Mouse (Mus musculus) liver, embryonic 16.5 days (tissue): Measurements from ENCODE around the gene Rab12. TPM values are rescaled to one million over a fixed set of nuclear protein-coding genes. Genes with fewer than 3 reads are reported as not detected.
A peak's percentile ranks its signal among the peaks of the same experiment; 100 is the strongest.

Experiments
- ATAC-seq: fragments of 200-750 bp; cut with Nextera tagmentation; 2 replicates; pipeline ENCODE4 v1.8.0; 2017; ENCODE audit warnings: low read depth, mild to moderate bottlenecking, moderate number of reproducible peaks, moderate library complexity
- H3K27ac ChIP-seq: fragments of 300-500 bp; sonication (generic); 2 replicates; pipeline ENCODE4 v1.5.1; 2014; ENCODE audit warnings: mild to moderate bottlenecking, low read length
- H3K27me3 ChIP-seq: fragments of 300-500 bp; sonication (generic); 2 replicates; pipeline ENCODE4 v1.6.1; 2014; ENCODE audit warnings: low read depth, low read length, mixed read lengths; ENCODE audit not compliant: control insufficient read depth, insufficient read depth
- H3K36me3 ChIP-seq: fragments of 300-500 bp; sonication (generic); 2 replicates; pipeline ENCODE4 v1.6.1; 2014; ENCODE audit warnings: mild to moderate bottlenecking; ENCODE audit not compliant: control insufficient read depth, insufficient read depth
- H3K4me1 ChIP-seq: fragments of 300-500 bp; sonication (generic); 2 replicates; pipeline ENCODE4 v1.6.1; 2014; ENCODE audit warnings: low read depth, low read length, mixed read lengths; ENCODE audit not compliant: control insufficient read depth
- H3K4me2 ChIP-seq: fragments of 300-500 bp; sonication (generic); 2 replicates; pipeline ENCODE4 v1.6.1; 2014; ENCODE audit warnings: low read depth, low read length, mixed read lengths
- H3K4me3 ChIP-seq: fragments of 300-500 bp; sonication (generic); 2 replicates; pipeline ENCODE4 v1.5.1; 2014; ENCODE audit warnings: low read depth, mild to moderate bottlenecking, low read length
- H3K9ac ChIP-seq: fragments of 300-500 bp; sonication (generic); 2 replicates; pipeline ENCODE4 v1.6.1; 2014; ENCODE audit warnings: low read depth, low read length
- H3K9me3 ChIP-seq: fragments of 300-500 bp; sonication (generic); replicated peaks from 2 replicates; pipeline ENCODE4 v1.6.1; 2016; ENCODE audit warnings: low read length; ENCODE audit not compliant: control insufficient read depth
- WGBS: fragments of 180-500 bp; shearing (Covaris S2); extraction: QIAGEN DNeasy Blood & Tissue Kit; methylation state at CpG from one replicate; pipeline ENCODE4 v1.1.7; 2014; ENCODE audit not compliant: insufficient replicate concordance; 5-methylcytosine and 5-hydroxymethylcytosine counted together
- polyA plus RNA-seq: library from polyadenylated mRNA; unstranded; fragments of >200 nt; fragmentation: Nextera tagmentation; extraction: Ambion mirVana; gene quantifications from 2 replicates; pipeline ENCODE4 v1.2.1, GENCODE M21; 2015

Gene Rab12
- polyA plus RNA-seq, 1 experiment from 2014 or later, result 2.5 TPM

GRCm38 (mm10) chr17:66484965-66485364 is 34.6 kb downstream of the Rab12 start:
- Histone ChIP-seq H3K9ac (no peak overlapping the region), H3K9me3 (no peaks in the 10 kb centered on the region), H3K27ac (no peak overlapping the region), H3K36me3 (no peaks in the 10 kb centered on the region), H3K4me3 (no peak overlapping the region), H3K27me3 (peaks cover 4% of the 10 kb centered on the region), H3K4me2 (no peak overlapping the region), H3K4me1 (peaks cover 4% of the 10 kb centered on the region; the same call in 1 of the 2 replicates)
- no peak for ATAC-seq
- 42% methylated on average over 2 of the region's 2 CpGs for WGBS

GRCm38 (mm10) chr17:66483651-66484454 is 35.7 kb downstream of the Rab12 start:
- peaks cover 11% of the 10 kb centered on the region for H3K27me3 ChIP-seq
- H3K9ac ChIP-seq, result no peak overlapping the region
- 68% methylated on average over 9 of the region's 9 CpGs for WGBS
- no peaks in the 10 kb centered on the region for H3K9me3 ChIP-seq
- H3K36me3 ChIP-seq, result no peaks in the 10 kb centered on the region
- no peak overlapping the region for H3K4me3 ChIP-seq
- H3K4me2 ChIP-seq, result no peak overlapping the region
- ATAC-seq, result no peak
- H3K27ac ChIP-seq, result no peak overlapping the region
- peaks cover 6% of the 10 kb centered on the region; the same call in 1 of the 2 replicates for H3K4me1 ChIP-seq

- H3K27ac ChIP-seq, result no peak overlapping the region
- H3K4me2 ChIP-seq, result no peak overlapping the region
- 70% methylated on average over 5 of the region's 5 CpGs for WGBS
- no peak overlapping the region for H3K4me3 ChIP-seq
- H3K36me3 ChIP-seq, result no peaks in the 10 kb centered on the region
- no peak for ATAC-seq
- no peak overlapping the region for H3K9ac ChIP-seq
- H3K27me3 ChIP-seq, result peaks cover 11% of the 10 kb centered on the region
- H3K4me1 ChIP-seq, result peaks cover 6% of the 10 kb centered on the region; the same call in 1 of the 2 replicates
- H3K9me3 ChIP-seq, result no peaks in the 10 kb centered on the region
Measured at GRCm38 (mm10) chr17:66481295-66481694, 38.2 kb downstream of the Rab12 start.

- no peak for ATAC-seq
- 42% methylated on average over 17 of the region's 17 CpGs for WGBS
- Histone ChIP-seq H3K4me2 (peak overlapping the region; percentile 65), H3K4me3 (no peak overlapping the region; the same call in 1 of the 2 replicates), H3K9me3 (no peaks in the 10 kb centered on the region), H3K36me3 (no peaks in the 10 kb centered on the region), H3K9ac (no peak overlapping the region), H3K4me1 (peaks cover 6% of the 10 kb centered on the region; the same call in 1 of the 2 replicates), H3K27ac (no peak overlapping the region), H3K27me3 (peaks cover 11% of the 10 kb centered on the region)
Measured at GRCm38 (mm10) chr17:66480491-66481278, 38.8 kb downstream of the Rab12 start.

- H3K4me1 ChIP-seq, result peaks cover 6% of the 10 kb centered on the region; the same call in 1 of the 2 replicates
- H3K36me3 ChIP-seq, result no peaks in the 10 kb centered on the region
- no peak overlapping the region for H3K27ac ChIP-seq
- H3K9me3 ChIP-seq, result no peaks in the 10 kb centered on the region
- peaks cover 11% of the 10 kb centered on the region for H3K27me3 ChIP-seq
- WGBS, result 3% methylated on average over 21 of the region's 21 CpGs
- peak overlapping the region; percentile 35 for H3K4me3 ChIP-seq
- peak; percentile 69 for ATAC-seq
- peak overlapping the region; percentile 65 for H3K4me2 ChIP-seq
- H3K9ac ChIP-seq, result no peak overlapping the region
Measured at GRCm38 (mm10) chr17:66479813-66480490, 39.6 kb downstream of the Rab12 start.

GRCm38 (mm10) chr17:66479311-66479710 is 40.2 kb downstream of the Rab12 start:
- Histone ChIP-seq H3K9ac (no peak overlapping the region), H3K4me3 (peak overlapping the region; percentile 35), H3K27ac (no peak overlapping the region), H3K9me3 (no peaks in the 10 kb centered on the region), H3K4me1 (peaks cover 6% of the 10 kb centered on the region; the same call in 1 of the 2 replicates), H3K36me3 (no peaks in the 10 kb centered on the region), H3K27me3 (peaks cover 11% of the 10 kb centered on the region), H3K4me2 (peak overlapping the region; percentile 65)
- 13% methylated on average over 13 of the region's 13 CpGs for WGBS
- ATAC-seq, result peak; percentile 60; the same call in 1 of the 2 replicates

DNA sequence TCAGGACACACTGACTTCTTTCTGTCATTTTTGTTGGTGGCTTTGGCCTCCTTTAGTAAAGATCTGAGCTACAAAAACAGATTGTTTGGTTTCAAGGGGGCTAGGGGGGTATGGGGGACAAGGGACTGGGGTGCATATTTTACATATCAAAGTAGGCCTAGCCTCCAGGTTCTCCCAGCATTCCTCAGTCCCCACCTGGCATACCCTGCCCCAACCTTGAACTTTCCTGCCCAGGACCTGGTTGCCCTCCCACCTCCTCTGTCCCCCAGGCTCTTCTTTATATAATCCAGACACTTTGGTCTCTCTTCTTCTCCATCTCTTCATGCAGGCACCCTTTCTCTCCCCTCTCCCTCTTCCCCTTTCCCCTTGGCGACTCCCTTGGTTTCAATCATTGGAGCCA is 46.3 kb downstream of the Rab12 start:
- Histone ChIP-seq H3K27ac (no peak overlapping the region), H3K4me3 (no peak overlapping the region), H3K4me2 (no peak overlapping the region), H3K9ac (no peak overlapping the region), H3K27me3 (no peaks in the 10 kb centered on the region), H3K4me1 (no peaks in the 10 kb centered on the region), H3K36me3 (no peaks in the 10 kb centered on the region), H3K9me3 (no peaks in the 10 kb centered on the region)
- 68% methylated on average over 1 of the region's 1 CpGs for WGBS
- no peak for ATAC-seq

DNA sequence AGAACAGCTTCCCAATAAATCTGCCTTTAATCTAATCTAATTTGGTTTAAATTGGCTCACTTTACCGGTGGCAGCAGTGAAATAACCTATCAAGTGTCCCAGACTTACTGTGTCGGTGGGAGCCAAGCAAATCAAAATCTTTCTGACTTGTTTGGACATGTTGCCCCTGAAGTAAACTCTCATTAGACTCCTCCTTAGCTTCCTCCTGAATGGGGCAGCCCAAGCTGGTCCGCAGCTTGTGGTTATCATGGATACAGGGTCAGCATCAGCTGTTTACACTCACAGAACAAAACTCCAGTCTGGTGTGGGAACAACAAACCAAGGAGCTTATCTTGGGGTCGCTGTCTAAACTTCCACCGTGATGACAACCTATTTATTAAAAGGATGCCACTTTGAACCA is 47.8 kb downstream of the Rab12 start:
- no peak overlapping the region for H3K27ac ChIP-seq
- no peak overlapping the region for H3K4me3 ChIP-seq
- no peaks in the 10 kb centered on the region for H3K4me1 ChIP-seq
- no peaks in the 10 kb centered on the region for H3K9me3 ChIP-seq
- ATAC-seq, result no peak
- H3K36me3 ChIP-seq, result no peaks in the 10 kb centered on the region
- 40% methylated on average over 5 of the region's 5 CpGs for WGBS
- H3K9ac ChIP-seq, result no peak overlapping the region
- no peak overlapping the region for H3K4me2 ChIP-seq
- no peaks in the 10 kb centered on the region for H3K27me3 ChIP-seq
